Mouse (Mus musculus) limb, embryonic 15.5 days (tissue): ENCODE measurements at regions not wholly inside any gene's neighbourhood (a gene's known extent, or its start where the extent isn't known, plus 50 kb on each side); places are given as distances from the start of the nearest gene placed in this dataset.

Source experiments
- ATAC-seq: fragments of 200-750 bp; cut with Nextera tagmentation; 2 replicates; pipeline ENCODE4 v1.8.0; 2017; ENCODE audit warnings: low read depth, moderate TSS enrichment; ENCODE audit not compliant: insufficient number of reproducible peaks, low FRiP score, low TSS enrichment
- H3K27ac ChIP-seq: fragments of 300-500 bp; sonication (generic); 2 replicates; pipeline ENCODE4 v1.5.1; 2015; ENCODE audit warnings: moderate library complexity, mild to moderate bottlenecking, inconsistent platforms
- H3K27me3 ChIP-seq: fragments of 300-500 bp; sonication (generic); 2 replicates; pipeline ENCODE4 v1.6.1; 2015; ENCODE audit warnings: inconsistent platforms
- H3K36me3 ChIP-seq: fragments of 300-500 bp; sonication (generic); 2 replicates; pipeline ENCODE4 v1.6.1; 2015; ENCODE audit warnings: inconsistent platforms
- H3K4me1 ChIP-seq: fragments of 300-500 bp; sonication (generic); 2 replicates; pipeline ENCODE4 v1.6.1; 2015; ENCODE audit warnings: inconsistent platforms
- H3K4me2 ChIP-seq: fragments of 300-500 bp; sonication (generic); 2 replicates; pipeline ENCODE4 v1.6.1; 2015; ENCODE audit warnings: mild to moderate bottlenecking, inconsistent platforms
- H3K4me3 ChIP-seq: fragments of 300-500 bp; sonication (generic); 2 replicates; pipeline ENCODE4 v1.5.1; 2015; ENCODE audit warnings: mild to moderate bottlenecking, inconsistent platforms
- H3K9ac ChIP-seq: fragments of 300-500 bp; sonication (generic); 2 replicates; pipeline ENCODE4 v1.6.1; 2015; ENCODE audit warnings: inconsistent platforms
- H3K9me3 ChIP-seq: fragments of 300-500 bp; sonication (generic); 2 replicates; pipeline ENCODE4 v1.6.1; 2016; ENCODE audit warnings: inconsistent platforms
- WGBS: fragments of 180-500 bp; shearing (Covaris S2); methylation state at CpG from one replicate; pipeline ENCODE4 v1.1.7; 2015; 5-methylcytosine and 5-hydroxymethylcytosine counted together

DNA sequence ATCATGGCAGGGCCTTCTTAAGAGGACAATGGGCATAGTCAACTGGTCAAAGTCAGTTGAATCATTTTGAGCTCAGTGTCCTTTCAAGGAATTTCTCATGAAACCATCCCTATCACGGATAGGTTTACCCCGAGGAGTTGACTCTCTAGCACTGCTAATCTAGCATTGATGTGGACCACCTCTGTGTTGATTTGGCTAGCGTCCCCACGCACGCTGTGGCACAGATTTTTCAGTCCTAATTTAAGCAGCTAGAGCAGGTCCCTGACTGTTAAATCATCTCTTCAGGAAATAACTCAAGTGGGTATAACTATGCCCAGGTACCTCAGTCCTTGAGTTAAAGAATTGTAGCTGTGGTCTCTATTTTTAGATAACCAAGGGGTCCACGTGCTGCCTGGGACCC lies 80.0 kb upstream of the Galnt5 start:
- no peaks in the 10 kb centered on the region for H3K4me1 ChIP-seq
- H3K9me3 ChIP-seq, result no peaks in the 10 kb centered on the region
- H3K4me2 ChIP-seq, result no peak overlapping the region
- no peaks in the 10 kb centered on the region for H3K36me3 ChIP-seq
- no peak overlapping the region for H3K9ac ChIP-seq
- no peaks in the 10 kb centered on the region for H3K27me3 ChIP-seq
- no peak overlapping the region for H3K27ac ChIP-seq
- 83% methylated on average over 6 of the region's 6 CpGs for WGBS
- no peak overlapping the region for H3K4me3 ChIP-seq
- ATAC-seq, result no peak

DNA sequence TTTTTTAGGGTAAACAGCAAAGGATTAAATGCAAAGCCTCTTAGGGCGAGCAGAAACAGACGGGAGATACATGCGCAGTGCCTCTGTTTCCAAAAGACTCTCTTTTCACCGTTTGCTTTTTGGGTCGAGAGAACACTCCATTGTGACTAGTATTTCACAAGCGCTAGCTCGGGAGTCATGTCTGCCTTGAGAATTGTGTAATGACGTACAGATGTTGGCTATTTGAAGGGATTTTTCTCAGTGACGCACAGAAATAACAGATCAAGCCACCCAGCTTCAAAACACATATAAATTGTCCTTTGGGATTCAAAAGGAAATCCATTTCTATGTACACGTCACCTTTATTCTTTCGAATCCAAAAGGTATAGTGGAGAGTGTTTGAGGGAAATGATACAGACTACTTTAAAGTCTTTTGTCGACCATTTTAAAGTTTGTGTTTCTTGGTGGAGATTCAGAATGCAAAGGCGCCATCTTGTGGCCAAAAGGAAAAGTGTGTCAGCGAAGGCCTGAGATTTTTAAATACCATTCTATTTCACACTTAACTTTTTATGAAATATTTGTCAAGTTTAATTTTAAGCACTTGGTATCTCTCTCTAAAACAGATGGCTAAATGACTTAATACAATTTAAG lies 78.5 kb upstream of the Galnt5 start:
- no peaks in the 10 kb centered on the region for H3K9me3 ChIP-seq
- H3K36me3 ChIP-seq, result no peaks in the 10 kb centered on the region
- H3K27ac ChIP-seq, result peak overlapping the region; percentile 59; the same call in 1 of the 2 replicates
- peak overlapping the region; percentile 27 for H3K4me3 ChIP-seq
- no peaks in the 10 kb centered on the region for H3K4me1 ChIP-seq
- H3K9ac ChIP-seq, result no peak overlapping the region
- H3K27me3 ChIP-seq, result no peaks in the 10 kb centered on the region
- no peak for ATAC-seq
- peak overlapping the region; percentile 38 for H3K4me2 ChIP-seq
- 18% methylated on average over 14 of the region's 14 CpGs for WGBS

DNA sequence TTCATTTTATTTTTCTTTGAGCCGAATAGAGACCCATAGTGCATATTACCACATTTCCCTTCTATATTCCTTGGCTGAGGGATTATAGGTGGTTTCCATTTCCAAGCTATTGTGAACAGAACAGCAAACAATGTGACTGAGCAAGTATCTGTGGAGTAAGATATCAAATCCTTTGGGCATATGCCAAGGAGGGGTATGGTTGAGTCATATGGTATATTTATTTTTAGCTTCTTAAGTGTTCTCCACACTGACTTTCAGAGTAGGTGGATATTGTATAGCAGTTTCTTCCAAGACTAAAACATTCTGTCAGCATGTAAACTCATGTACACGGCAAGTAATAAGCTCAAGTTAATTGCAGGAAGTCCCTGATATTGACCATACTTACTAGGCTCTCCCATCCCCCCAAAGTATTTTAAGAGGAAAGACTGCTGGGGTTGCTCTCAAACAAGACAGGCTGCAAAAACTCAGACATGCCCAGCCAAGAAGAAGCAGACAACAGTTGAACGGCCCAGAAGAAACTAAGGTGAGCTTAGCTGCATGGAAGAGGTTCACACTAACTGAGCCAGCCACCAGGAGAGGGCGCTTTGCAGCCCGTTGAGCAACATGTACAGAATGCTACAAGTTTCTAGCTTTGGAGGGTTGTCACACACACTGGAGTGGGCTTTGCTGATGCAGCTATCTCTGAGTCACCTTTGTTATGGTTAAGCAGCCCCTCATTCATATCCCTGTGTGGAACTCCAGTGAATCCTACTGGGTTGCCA lies 63.4 kb upstream of the Galnt5 start:
- Histone ChIP-seq H3K4me1 (no peaks in the 10 kb centered on the region), H3K27me3 (no peaks in the 10 kb centered on the region), H3K4me3 (no peak overlapping the region), H3K9me3 (no peaks in the 10 kb centered on the region), H3K4me2 (no peak overlapping the region), H3K27ac (no peak overlapping the region), H3K9ac (no peak overlapping the region), H3K36me3 (no peaks in the 10 kb centered on the region)
- no peak for ATAC-seq
- whole genome bisulfite sequencing, result 42% methylated on average over 5 of the region's 5 CpGs
